22 mouse cellular contexts compared by ENCODE assay signal in the genomic region with DNA sequence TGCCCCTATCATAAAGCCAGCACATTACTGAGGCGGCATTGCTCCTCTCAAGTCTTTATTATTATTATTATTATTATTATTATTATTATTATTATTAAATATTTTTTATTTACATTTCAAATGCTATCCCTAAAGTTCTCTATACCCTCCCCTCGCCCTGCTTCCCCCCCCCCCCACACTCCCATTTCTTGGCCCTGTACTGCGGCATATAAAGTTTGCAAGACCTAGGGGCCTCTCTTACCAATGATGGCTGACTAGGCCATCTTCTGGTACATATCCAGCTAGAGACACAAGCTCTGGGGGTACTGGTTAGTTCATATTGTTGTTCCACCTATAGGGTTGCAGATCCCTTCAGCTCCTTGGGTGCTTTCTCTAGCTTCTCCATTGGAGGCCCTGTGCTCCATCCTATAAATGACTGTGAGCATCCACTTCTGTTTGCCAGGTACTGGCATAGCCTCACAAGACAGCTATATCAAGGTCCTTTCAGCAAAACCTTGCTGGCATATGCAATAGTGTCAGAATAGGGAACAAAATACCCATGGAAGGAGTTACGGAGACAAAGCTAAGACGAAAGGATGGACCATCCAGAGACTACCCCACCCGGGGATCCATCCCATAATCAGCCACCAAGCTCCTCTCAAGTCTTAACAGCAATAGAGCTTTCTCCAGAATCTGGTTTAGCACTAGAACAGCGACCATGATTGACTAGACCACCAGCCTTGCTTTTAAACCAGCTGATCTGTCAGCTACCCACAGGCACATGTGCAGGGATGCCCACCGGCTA. TPM values are rescaled to one million over a fixed set of nuclear protein-coding genes. Genes with fewer than 3 reads are reported as not detected.
DNase-seq lines count a peak whose midpoint lies in the region; ATAC-seq and TF ChIP-seq lines count a peak whose summit lies in the region.
"Not testable (repeated sequence)": the region's sequence is repeated elsewhere in the genome, so short reads cannot be mapped to it uniquely, and the experiment has no call there.
"Had no signal": no experiment of that assay in that cellular context is flagged by ENCODE, and none has a peak within 500 bp of the region (broad histone marks: within the 10 kb centered on the region; RNA-seq: fewer than 3 reads in every experiment).

No protein-coding gene starts in this region.

- peak; percentile 2 for DNase-seq in embryo, embryonic 10 days (ENCODE audit: low spot score)
- DNase-seq in forebrain, embryonic 11.5 days (ENCODE audit: low spot score); hindbrain, embryonic 14.5 days (ENCODE audit: low spot score); limb, embryonic 11.5 days (ENCODE audit: low spot score); midbrain, embryonic 11.5 days (ENCODE audit: low spot score, missing footprints); stomach, postnatal 0 days (ENCODE audit: low spot score): not testable (repeated sequence)

- H3K4me1 ChIP-seq in forebrain, embryonic 11.5 days (replicated peaks; ENCODE audit: control insufficient read depth, insufficient read depth, low read length); heart, embryonic 13.5 days; hindbrain, embryonic 14.5 days (replicated peaks; ENCODE audit: control insufficient read depth, insufficient read depth, low read length); limb, embryonic 11.5 days (ENCODE audit: control insufficient read depth, insufficient read depth, low read length); midbrain, embryonic 11.5 days (ENCODE audit: control insufficient read depth, insufficient read depth, low read length); neural tube, embryonic 14.5 days (ENCODE audit: control insufficient read depth, insufficient read depth, low read length); stomach, postnatal 0 days (replicated peaks; ENCODE audit: control insufficient read depth, insufficient read depth): not testable (repeated sequence)

- not testable (repeated sequence) for H3K9ac ChIP-seq in forebrain, embryonic 11.5 days (ENCODE audit: low read length); heart, embryonic 13.5 days; hindbrain, embryonic 14.5 days; limb, embryonic 11.5 days (ENCODE audit: low read length); midbrain, embryonic 11.5 days (ENCODE audit: low read length); neural tube, embryonic 14.5 days (replicated peaks; ENCODE audit: low read depth, low read length); stomach, postnatal 0 days (ENCODE audit: low read length)

- 82% methylated on average over 7 of the region's 8 CpGs for WGBS in forebrain, embryonic 11.5 days
- 67% methylated on average over 8 of the region's 8 CpGs for WGBS in heart, embryonic 13.5 days
- 78% methylated on average over 7 of the region's 8 CpGs for WGBS in hindbrain, embryonic 14.5 days
- 83% methylated on average over 7 of the region's 8 CpGs for WGBS in limb, embryonic 11.5 days
- 72% methylated on average over 7 of the region's 8 CpGs for WGBS in midbrain, embryonic 11.5 days
- 83% methylated on average over 7 of the region's 8 CpGs for WGBS in neural tube, embryonic 14.5 days
- 76% methylated on average over 7 of the region's 8 CpGs for WGBS in stomach, postnatal 0 days

- H3K27me3 ChIP-seq in forebrain, embryonic 11.5 days (ENCODE audit: control insufficient read depth, insufficient read depth, low read length); heart, embryonic 13.5 days (replicated peaks); hindbrain, embryonic 14.5 days (ENCODE audit: control insufficient read depth, insufficient read depth, low read length); limb, embryonic 11.5 days (ENCODE audit: control insufficient read depth, insufficient read depth, low read length); midbrain, embryonic 11.5 days (ENCODE audit: control insufficient read depth, insufficient read depth, low read length); neural tube, embryonic 14.5 days (ENCODE audit: control insufficient read depth, insufficient read depth, low read length); stomach, postnatal 0 days (ENCODE audit: control insufficient read depth, insufficient read depth, low read length): not testable (repeated sequence)

- H3K36me3 ChIP-seq in forebrain, embryonic 11.5 days (ENCODE audit: control insufficient read depth, insufficient read depth, low read length); heart, embryonic 13.5 days; hindbrain, embryonic 14.5 days (replicated peaks; ENCODE audit: control insufficient read depth, insufficient read depth); limb, embryonic 11.5 days (ENCODE audit: control insufficient read depth, insufficient read depth, low read length); midbrain, embryonic 11.5 days (ENCODE audit: control insufficient read depth, insufficient read depth, low read length); neural tube, embryonic 14.5 days (ENCODE audit: control insufficient read depth, insufficient read depth, low read length); stomach, postnatal 0 days (ENCODE audit: control insufficient read depth, insufficient read depth, low read length): not testable (repeated sequence)

- ATAC-seq in forebrain, embryonic 11.5 days (replicated peaks; ENCODE audit: low FRiP score): peak; percentile 56; the same call in 1 of the 2 replicates
- ATAC-seq in heart, embryonic 13.5 days (ENCODE audit: extremely low read depth, insufficient number of reproducible peaks, low FRiP score, low TSS enrichment): peak; percentile 42; the same call in 1 of the 2 replicates
- ATAC-seq in hindbrain, embryonic 14.5 days (ENCODE audit: low FRiP score): peak; percentile 70; the same call in 1 of the 2 replicates
- peak; percentile 70 for ATAC-seq in limb, embryonic 11.5 days (ENCODE audit: insufficient number of reproducible peaks, low FRiP score, low TSS enrichment, low read depth)
- ATAC-seq in midbrain, embryonic 11.5 days (ENCODE audit: low FRiP score): 0 out of 2 replicates have a peak, but pooled peaks have one; percentile 38
- peak; percentile 63; the same call in 1 of the 2 replicates for ATAC-seq in neural tube, embryonic 14.5 days (ENCODE audit: low read depth)
- peak; percentile 63; the same call in 1 of the 2 replicates for ATAC-seq in stomach, postnatal 0 days (ENCODE audit: low FRiP score, low TSS enrichment)

- TF ChIP-seq EP300 in stomach, postnatal 0 days (optimal IDR thresholded peaks at IDR 0.05): not testable (repeated sequence)

- not testable (repeated sequence) for H3K9me3 ChIP-seq in forebrain, embryonic 11.5 days (ENCODE audit: control insufficient read depth, low read length); limb, embryonic 11.5 days (ENCODE audit: control insufficient read depth, low read length); midbrain, embryonic 11.5 days (ENCODE audit: control insufficient read depth, low read length); neural tube, embryonic 14.5 days (ENCODE audit: control insufficient read depth, low read length); stomach, postnatal 0 days (ENCODE audit: control insufficient read depth, low read length)
- H3K9me3 ChIP-seq in heart, embryonic 13.5 days: 0 out of 2 replicates have a peak, but pooled peaks cover 27% of the 10 kb centered on the region
- peaks cover 20% of the 10 kb centered on the region for H3K9me3 ChIP-seq in hindbrain, embryonic 14.5 days (ENCODE audit: control insufficient read depth, low read length)

- not testable (repeated sequence) for H3K27ac ChIP-seq in forebrain, embryonic 11.5 days (ENCODE audit: low read depth, low read length); heart, embryonic 13.5 days (replicated peaks); hindbrain, embryonic 14.5 days; limb, embryonic 11.5 days (replicated peaks; ENCODE audit: low read depth, low read length); midbrain, embryonic 11.5 days (ENCODE audit: low read depth, low read length); neural tube, embryonic 14.5 days (ENCODE audit: low read depth, low read length); stomach, postnatal 0 days (replicated peaks)

- TF ChIP-seq CTCF in stomach, postnatal 0 days (IDR thresholded peaks at IDR 0.05; ENCODE audit: low read depth): not testable (repeated sequence)

- not testable (repeated sequence) for H3K4me2 ChIP-seq in forebrain, embryonic 11.5 days (ENCODE audit: low read depth, low read length, severe bottlenecking); heart, embryonic 13.5 days; hindbrain, embryonic 14.5 days (replicated peaks); limb, embryonic 11.5 days (ENCODE audit: low read depth, severe bottlenecking); midbrain, embryonic 11.5 days; neural tube, embryonic 14.5 days (ENCODE audit: low read depth, low read length); stomach, postnatal 0 days (replicated peaks; ENCODE audit: low read depth)

- not testable (repeated sequence) for H3K4me3 ChIP-seq in forebrain, embryonic 11.5 days (ENCODE audit: low read depth, low read length); heart, embryonic 13.5 days; hindbrain, embryonic 14.5 days (replicated peaks; ENCODE audit: low read length); limb, embryonic 11.5 days (ENCODE audit: low read depth, low read length); midbrain, embryonic 11.5 days (ENCODE audit: low read depth, low read length); neural tube, embryonic 14.5 days (ENCODE audit: low read depth, low read length); stomach, postnatal 0 days (ENCODE audit: low read depth, low read length)

RNA-seq across cellular contexts. Expression of a gene that starts 11.8 kb away (rescaled TPM):
- polyA plus RNA-seq in forebrain, embryonic 11.5 days (2014; fragmentation: Nextera tagmentation; extraction: Ambion mirVana): not detected in 2 replicates
- polyA plus RNA-seq in heart, embryonic 13.5 days (2015; fragmentation: Nextera tagmentation; extraction: Ambion mirVana): not detected in 2 replicates
- not detected in 2 replicates for polyA plus RNA-seq in hindbrain, embryonic 14.5 days (2014; fragmentation: Nextera tagmentation; extraction: Ambion mirVana)
- polyA plus RNA-seq in limb, embryonic 11.5 days (2014; fragmentation: Nextera tagmentation; extraction: Ambion mirVana): not detected in 2 replicates
- polyA plus RNA-seq in midbrain, embryonic 11.5 days (2014; fragmentation: Nextera tagmentation; extraction: Ambion mirVana): not detected in 2 replicates
- polyA plus RNA-seq in neural tube, embryonic 14.5 days (2014; fragmentation: Nextera tagmentation; extraction: Ambion mirVana): not detected in 2 replicates
- not detected in 2 replicates for polyA plus RNA-seq in stomach, postnatal 0 days (2015; fragmentation: Nextera tagmentation; extraction: Ambion mirVana)
- polyA plus RNA-seq: activated CD4-positive, CD25-positive, alpha-beta regulatory T cell, adult 4 months; adrenal gland, adult 2 months; brain, embryonic 14.5 days; forebrain, embryonic 10.5 days; forebrain, postnatal 0 days; intestine, postnatal 0 days; limb, embryonic 12.5 days; liver, embryonic 13.5 days; lung, adult 2 months; macrophage; neural tube, embryonic 13.5 days; small intestine, adult 2 months; thymus, adult 2 months had no signal

RNA-seq across cellular contexts. Expression of a gene that starts 42.2 kb away (rescaled TPM):
- not detected in 2 replicates for polyA plus RNA-seq in forebrain, embryonic 11.5 days (2014; fragmentation: Nextera tagmentation; extraction: Ambion mirVana)
- not detected in 2 replicates for polyA plus RNA-seq in heart, embryonic 13.5 days (2015; fragmentation: Nextera tagmentation; extraction: Ambion mirVana)
- polyA plus RNA-seq in hindbrain, embryonic 14.5 days (2014; fragmentation: Nextera tagmentation; extraction: Ambion mirVana): not detected in 2 replicates
- not detected in 2 replicates for polyA plus RNA-seq in limb, embryonic 11.5 days (2014; fragmentation: Nextera tagmentation; extraction: Ambion mirVana)
- not detected in 2 replicates for polyA plus RNA-seq in midbrain, embryonic 11.5 days (2014; fragmentation: Nextera tagmentation; extraction: Ambion mirVana)
- polyA plus RNA-seq in neural tube, embryonic 14.5 days (2014; fragmentation: Nextera tagmentation; extraction: Ambion mirVana): not detected in 2 replicates
- polyA plus RNA-seq in stomach, postnatal 0 days (2015; fragmentation: Nextera tagmentation; extraction: Ambion mirVana): not detected in 2 replicates
- polyA plus RNA-seq: activated CD4-positive, CD25-positive, alpha-beta regulatory T cell, adult 4 months; adrenal gland, adult 2 months; brain, embryonic 14.5 days; C2C12; forebrain, embryonic 10.5 days; forebrain, postnatal 0 days; intestine, postnatal 0 days; limb, embryonic 12.5 days; liver, embryonic 13.5 days; lung, adult 2 months; macrophage; neural tube, embryonic 13.5 days; small intestine, adult 2 months; thymus, adult 2 months had no signal

RNA-seq across cellular contexts. Expression of a gene that starts 52.3 kb away (rescaled TPM):
- not detected in 2 replicates for polyA plus RNA-seq in forebrain, embryonic 11.5 days (2014; fragmentation: Nextera tagmentation; extraction: Ambion mirVana)
- not detected in 2 replicates for polyA plus RNA-seq in heart, embryonic 13.5 days (2015; fragmentation: Nextera tagmentation; extraction: Ambion mirVana)
- polyA plus RNA-seq in hindbrain, embryonic 14.5 days (2014; fragmentation: Nextera tagmentation; extraction: Ambion mirVana): not detected in 2 replicates
- not detected in 2 replicates for polyA plus RNA-seq in limb, embryonic 11.5 days (2014; fragmentation: Nextera tagmentation; extraction: Ambion mirVana)
- polyA plus RNA-seq in midbrain, embryonic 11.5 days (2014; fragmentation: Nextera tagmentation; extraction: Ambion mirVana): not detected in 2 replicates
- polyA plus RNA-seq in neural tube, embryonic 14.5 days (2014; fragmentation: Nextera tagmentation; extraction: Ambion mirVana): not detected in 2 replicates
- 0.21 TPM in 1 of 2 replicates, not detected in the other for polyA plus RNA-seq in stomach, postnatal 0 days (2015; fragmentation: Nextera tagmentation; extraction: Ambion mirVana)
- polyA plus RNA-seq: activated CD4-positive, CD25-positive, alpha-beta regulatory T cell, adult 4 months; adrenal gland, adult 2 months; brain, embryonic 14.5 days; C2C12; forebrain, embryonic 10.5 days; forebrain, postnatal 0 days; intestine, postnatal 0 days; limb, embryonic 12.5 days; liver, embryonic 13.5 days; lung, adult 2 months; macrophage; neural tube, embryonic 13.5 days; small intestine, adult 2 months; thymus, adult 2 months had no signal
